Mouse (Mus musculus): ENCODE data around the gene Abraxas1. TPM values are rescaled to one million over a fixed set of nuclear protein-coding genes. Genes with fewer than 3 reads are reported as not detected.
A peak's percentile ranks its signal among the peaks of the same experiment; 100 is the strongest.

The Abraxas1 gene
- total and polyA plus RNA-seq, 3 experiments: 14.2 to 26.4 TPM; not detected in 1

GRCm38 (mm10) chr5:100845848-100846598 lies 25.3 kb upstream of the Abraxas1 start:
- H3K4me3 ChIP-seq (ENCODE audit: control insufficient read depth in 1 of 2, insufficient read depth in 1 of 2, low read depth in 2 of 2, low read length in 2 of 2): peak overlapping the region; percentile 63 to 64
- no peaks in the 10 kb centered on the region for H3K79me2 ChIP-seq (ENCODE audit: control insufficient read depth, insufficient read depth, low read length, poor library complexity)
- H3K27me3 ChIP-seq (ENCODE audit: control insufficient read depth in 1 of 2, insufficient read depth in 2 of 2, low read length in 2 of 2): no peaks in the 10 kb centered on the region
- no peaks in the 10 kb centered on the region for H3K36me3 ChIP-seq (ENCODE audit: control insufficient read depth in 1 of 2, insufficient read depth in 2 of 2, low read length in 2 of 2)
- H3K27ac ChIP-seq (ENCODE audit: control insufficient read depth, low read depth, low read length): no peak overlapping the region
- no peak for TF ChIP-seq TAL1 (IDR thresholded peaks at IDR 0.05; ENCODE audit: low read length)
- no peak for TF ChIP-seq NELFE (IDR thresholded peaks at IDR 0.05; ENCODE audit: low read depth, low read length)
- TF ChIP-seq MYB (IDR thresholded peaks at IDR 0.05; ENCODE audit: low read depth, low read length): no peak
- TF ChIP-seq ZKSCAN1 (IDR thresholded peaks at IDR 0.05; ENCODE audit: low read depth, low read length): no peak
- no peak for TF ChIP-seq GABPA (IDR thresholded peaks at IDR 0.05; ENCODE audit: low read depth, low read length)
- no peak for TF ChIP-seq CHD1 (IDR thresholded peaks at IDR 0.05; ENCODE audit: low read depth, low read length)
- TF ChIP-seq UBTF (IDR thresholded peaks at IDR 0.05; ENCODE audit: borderline replicate concordance, insufficient read depth, low read depth, low read length): no peak
- TF ChIP-seq HCFC1 (IDR thresholded peaks at IDR 0.05; ENCODE audit: low read depth, low read length): no peak
- no peak for TF ChIP-seq CTCF (IDR thresholded peaks at IDR 0.05 in 2 of 3, conservative IDR thresholded peaks at IDR 0.05 in 1 of 3; ENCODE audit: control insufficient read depth in 1 of 3, insufficient read depth in 1 of 3, low read depth in 2 of 3, low read length in 3 of 3, poor library complexity in 1 of 3, severe bottlenecking in 1 of 3)
- no peak for TF ChIP-seq POLR2AphosphoS2 (IDR thresholded peaks at IDR 0.05; ENCODE audit: low read length)
- no peak for TF ChIP-seq SIN3A (IDR thresholded peaks at IDR 0.05; ENCODE audit: low read length)
- peak overlapping the region; percentile 47; the same call in 1 of the 2 replicates for H3K9ac ChIP-seq (ENCODE audit: control insufficient read depth, low read depth, low read length, poor library complexity, severe bottlenecking)
- H3K4me1 ChIP-seq (ENCODE audit: control insufficient read depth in 1 of 2, insufficient read depth in 2 of 2, low read length in 2 of 2): no peaks in the 10 kb centered on the region
- peak; percentile 58 for DNase-seq (ENCODE audit: low read depth, low spot score)
- H3K9me3 ChIP-seq (replicated peaks; ENCODE audit: insufficient read depth, low read length): no peaks in the 10 kb centered on the region

GRCm38 (mm10) chr5:100845485-100845847 lies 24.7 kb upstream of the Abraxas1 start, which contains the start of gene Gpat3:
TSS of gene Gpat3 (plus strand) at chr5:100845713.
- Histone ChIP-seq H3K79me2 (ENCODE audit: control insufficient read depth, insufficient read depth, low read length, poor library complexity) (no peaks in the 10 kb centered on the region), H3K4me1 (ENCODE audit: control insufficient read depth in 1 of 2, insufficient read depth in 2 of 2, low read length in 2 of 2) (no peaks in the 10 kb centered on the region), H3K36me3 (ENCODE audit: control insufficient read depth in 1 of 2, insufficient read depth in 2 of 2, low read length in 2 of 2) (no peaks in the 10 kb centered on the region), H3K9ac (ENCODE audit: control insufficient read depth, low read depth, low read length, poor library complexity, severe bottlenecking) (peak within 1 kb of the TSS; percentile 47; the same call in 1 of the 2 replicates), H3K4me3 (ENCODE audit: control insufficient read depth in 1 of 2, insufficient read depth in 1 of 2, low read depth in 2 of 2, low read length in 2 of 2) (peak within 1 kb of the TSS; percentile 63 to 64), H3K27me3 (ENCODE audit: control insufficient read depth in 1 of 2, insufficient read depth in 2 of 2, low read length in 2 of 2) (no peaks in the 10 kb centered on the region), H3K9me3 (replicated peaks; ENCODE audit: insufficient read depth, low read length) (no peaks in the 10 kb centered on the region), H3K27ac (ENCODE audit: control insufficient read depth, low read depth, low read length) (no peak within 1 kb of the TSS)
- DNase-seq (ENCODE audit: low read depth, low spot score): no peak
- TF ChIP-seq TAL1 (IDR thresholded peaks at IDR 0.05; ENCODE audit: low read length) (no peak), TBP (IDR thresholded peaks at IDR 0.05; ENCODE audit: low read depth, low read length) (no peak), ZC3H11A (IDR thresholded peaks at IDR 0.05; ENCODE audit: low read depth, low read length) (no peak), RCOR1 (IDR thresholded peaks at IDR 0.05; ENCODE audit: low read depth, low read length) (no peak), GABPA (IDR thresholded peaks at IDR 0.05; ENCODE audit: low read depth, low read length) (no peak), USF2 (IDR thresholded peaks at IDR 0.05; ENCODE audit: borderline replicate concordance in 1 of 2, insufficient read depth in 1 of 2, low read depth in 1 of 2, low read length in 2 of 2) (no peak), MAZ (IDR thresholded peaks at IDR 0.05; ENCODE audit: low read depth, low read length) (no peak), ELF1 (IDR thresholded peaks at IDR 0.05; ENCODE audit: low read depth, low read length) (no peak), POLR2AphosphoS2 (IDR thresholded peaks at IDR 0.05; ENCODE audit: low read length) (no peak), ETS1 (IDR thresholded peaks at IDR 0.05; ENCODE audit: low read depth, low read length) (no peak), SIN3A (IDR thresholded peaks at IDR 0.05; ENCODE audit: low read length) (no peak), UBTF (IDR thresholded peaks at IDR 0.05; ENCODE audit: borderline replicate concordance, insufficient read depth, low read depth, low read length) (no peak), ZKSCAN1 (IDR thresholded peaks at IDR 0.05; ENCODE audit: low read depth, low read length) (no peak), SMC3 (IDR thresholded peaks at IDR 0.05; ENCODE audit: low read depth, low read length) (no peak), E2F4 (IDR thresholded peaks at IDR 0.05; ENCODE audit: borderline replicate concordance, low read depth, low read length) (no peak), MYC (IDR thresholded peaks at IDR 0.05; ENCODE audit: low read depth, low read length) (no peak), POLR2AphosphoS5 (IDR thresholded peaks at IDR 0.05; ENCODE audit: borderline replicate concordance, low read depth, low read length) (no peak), JUND (IDR thresholded peaks at IDR 0.05; ENCODE audit: low read depth, low read length) (no peak)
